Mouse (Mus musculus): ENCODE results near the gene Myadm. TPM values are rescaled to one million over a fixed set of nuclear protein-coding genes. Genes with fewer than 3 reads are reported as not detected.
"Not testable (repeated sequence)": the region's sequence is repeated elsewhere in the genome, so short reads cannot be mapped to it uniquely, and the experiment has no call there.

The Myadm gene
- polyA plus RNA-seq, 1 experiment from 2014 or later: 159 TPM

- peaks cover 58% of the 10 kb centered on the region for H3K4me1 ChIP-seq
- H3K4me2 ChIP-seq: peak overlapping the region; percentile 81
- no peaks in the 10 kb centered on the region for H3K27me3 ChIP-seq (replicated peaks)
- H3K36me3 ChIP-seq: peaks cover 35% of the 10 kb centered on the region
- peak overlapping the region; percentile 97 for H3K27ac ChIP-seq (replicated peaks)
- no peaks in the 10 kb centered on the region for H3K9me3 ChIP-seq
- H3K4me3 ChIP-seq: peak overlapping the region; percentile 67
- H3K9ac ChIP-seq: peak overlapping the region; percentile 90
- WGBS: 48% methylated on average over 3 of the region's 3 CpGs
- ATAC-seq (ENCODE audit: extremely low read depth, insufficient number of reproducible peaks, low FRiP score, low TSS enrichment): no peak
Measured at GRCm38 (mm10) chr7:3291764-3292163, 2.9 kb downstream of the Myadm start.

- Histone ChIP-seq H3K4me3 (peak overlapping the region; percentile 67), H3K36me3 (peaks cover 40% of the 10 kb centered on the region), H3K27ac (replicated peaks) (peak overlapping the region; percentile 97), H3K9ac (peak overlapping the region; percentile 90), H3K4me2 (peak overlapping the region; percentile 81), H3K4me1 (peaks cover 63% of the 10 kb centered on the region)
- not testable (repeated sequence) for H3K27me3 ChIP-seq (replicated peaks); ATAC-seq (ENCODE audit: extremely low read depth, insufficient number of reproducible peaks, low FRiP score, low TSS enrichment); H3K9me3 ChIP-seq
- WGBS: 45% methylated on average over 12 of the region's 12 CpGs
Measured at GRCm38 (mm10) chr7:3292271-3292670, 3.4 kb downstream of the Myadm start.

GRCm38 (mm10) chr7:3292791-3293190, 3.9 kb downstream of the Myadm start:
- 0% methylated on average over 14 of the region's 14 CpGs for WGBS
- H3K27me3 ChIP-seq (replicated peaks): no peaks in the 10 kb centered on the region
- H3K9ac ChIP-seq: peak overlapping the region; percentile 90
- H3K4me3 ChIP-seq: peak overlapping the region; percentile 67
- H3K36me3 ChIP-seq: peaks cover 45% of the 10 kb centered on the region
- peak; percentile 69 for ATAC-seq (ENCODE audit: extremely low read depth, insufficient number of reproducible peaks, low FRiP score, low TSS enrichment)
- H3K4me1 ChIP-seq: peaks cover 68% of the 10 kb centered on the region
- H3K4me2 ChIP-seq: peak overlapping the region; percentile 81
- no peaks in the 10 kb centered on the region for H3K9me3 ChIP-seq
- peak overlapping the region; percentile 97 for H3K27ac ChIP-seq (replicated peaks)

- peaks cover 65% of the 10 kb centered on the region for H3K36me3 ChIP-seq
- ATAC-seq (ENCODE audit: extremely low read depth, insufficient number of reproducible peaks, low FRiP score, low TSS enrichment): no peak
- no peak overlapping the region for H3K27ac ChIP-seq (replicated peaks)
- 77% methylated on average over 1 of the region's 1 CpGs for WGBS
- H3K4me1 ChIP-seq: peaks cover 77% of the 10 kb centered on the region
- H3K27me3 ChIP-seq (replicated peaks): no peaks in the 10 kb centered on the region
- H3K4me2 ChIP-seq: peak overlapping the region; percentile 1; the same call in 1 of the 2 replicates
- H3K4me3 ChIP-seq: no peak overlapping the region
- H3K9ac ChIP-seq: no peak overlapping the region
- H3K9me3 ChIP-seq: no peaks in the 10 kb centered on the region
Measured at GRCm38 (mm10) chr7:3294794-3295193, 5.9 kb downstream of the Myadm start.

- no peaks in the 10 kb centered on the region for H3K9me3 ChIP-seq
- no peak overlapping the region for H3K9ac ChIP-seq
- WGBS: 74% methylated on average over 5 of the region's 5 CpGs
- H3K4me2 ChIP-seq: peak overlapping the region; percentile 1
- ATAC-seq (ENCODE audit: extremely low read depth, insufficient number of reproducible peaks, low FRiP score, low TSS enrichment): no peak
- peaks cover 72% of the 10 kb centered on the region for H3K36me3 ChIP-seq
- no peak overlapping the region for H3K27ac ChIP-seq (replicated peaks)
- H3K4me3 ChIP-seq: no peak overlapping the region
- peaks cover 82% of the 10 kb centered on the region for H3K4me1 ChIP-seq
- H3K27me3 ChIP-seq (replicated peaks): no peaks in the 10 kb centered on the region
Measured at GRCm38 (mm10) chr7:3295321-3296110, 6.6 kb downstream of the Myadm start.

GRCm38 (mm10) chr7:3296711-3297110, 7.8 kb downstream of the Myadm start:
- peak overlapping the region; percentile 59 for H3K4me2 ChIP-seq
- no peak overlapping the region for H3K27ac ChIP-seq (replicated peaks)
- peaks cover 85% of the 10 kb centered on the region for H3K4me1 ChIP-seq
- no peak for ATAC-seq (ENCODE audit: extremely low read depth, insufficient number of reproducible peaks, low FRiP score, low TSS enrichment)
- no peak overlapping the region for H3K4me3 ChIP-seq
- WGBS: 84% methylated on average over 16 of the region's 16 CpGs
- no peaks in the 10 kb centered on the region for H3K9me3 ChIP-seq
- 0 out of 2 replicates have a peak overlapping the region, but pooled peaks have one; percentile 42 for H3K9ac ChIP-seq
- H3K36me3 ChIP-seq: peaks cover 74% of the 10 kb centered on the region
- H3K27me3 ChIP-seq (replicated peaks): no peaks in the 10 kb centered on the region

- Histone ChIP-seq H3K27ac (replicated peaks) (no peak overlapping the region), H3K4me2 (no peak overlapping the region), H3K9ac (no peak overlapping the region), H3K4me1 (peaks cover 87% of the 10 kb centered on the region), H3K9me3 (no peaks in the 10 kb centered on the region), H3K4me3 (no peak overlapping the region), H3K36me3 (peaks cover 56% of the 10 kb centered on the region), H3K27me3 (replicated peaks) (peaks cover 22% of the 10 kb centered on the region)
- no peak for ATAC-seq (ENCODE audit: extremely low read depth, insufficient number of reproducible peaks, low FRiP score, low TSS enrichment)
- 45% methylated on average over 7 of the region's 7 CpGs for WGBS
Measured at GRCm38 (mm10) chr7:3299941-3300617, 11.2 kb downstream of the Myadm start.

- no peak for ATAC-seq (ENCODE audit: extremely low read depth, insufficient number of reproducible peaks, low FRiP score, low TSS enrichment)
- H3K4me1 ChIP-seq: peaks cover 78% of the 10 kb centered on the region
Measured at GRCm38 (mm10) chr7:3300891-3301627, 12.2 kb downstream of the Myadm start.

GRCm38 (mm10) chr7:3301628-3302555, 13.0 kb downstream of the Myadm start:
- peaks cover 38% of the 10 kb centered on the region for H3K36me3 ChIP-seq

More at GRCm38 (mm10) chr7:3300891-3301627, 12.2 kb downstream of the Myadm start:
- no peak overlapping the region for H3K27ac ChIP-seq (replicated peaks)
- no peak overlapping the region; the same call in 1 of the 2 replicates for H3K9ac ChIP-seq
- H3K27me3 ChIP-seq (replicated peaks): peaks cover 32% of the 10 kb centered on the region
- no peaks in the 10 kb centered on the region for H3K9me3 ChIP-seq
- 43% methylated on average over 8 of the region's 8 CpGs for WGBS
- peak overlapping the region; percentile 87 for H3K4me2 ChIP-seq
- peaks cover 46% of the 10 kb centered on the region for H3K36me3 ChIP-seq
- no peak overlapping the region for H3K4me3 ChIP-seq

GRCm38 (mm10) chr7:3302556-3303275, 13.8 kb downstream of the Myadm start:
- H3K9me3 ChIP-seq: no peaks in the 10 kb centered on the region
- peaks cover 44% of the 10 kb centered on the region for H3K27me3 ChIP-seq (replicated peaks)
- 3% methylated on average over 16 of the region's 16 CpGs for whole genome bisulfite sequencing
- H3K4me3 ChIP-seq: peak overlapping the region; percentile 52
- H3K4me1 ChIP-seq: peaks cover 62% of the 10 kb centered on the region
- peak overlapping the region; percentile 73 for H3K9ac ChIP-seq
- peaks cover 30% of the 10 kb centered on the region for H3K36me3 ChIP-seq
- peak overlapping the region; percentile 87 for H3K4me2 ChIP-seq
- ATAC-seq (ENCODE audit: extremely low read depth, insufficient number of reproducible peaks, low FRiP score, low TSS enrichment): 0 out of 2 replicates have a peak, but pooled peaks have one; percentile 10
- peak overlapping the region; percentile 71 for H3K27ac ChIP-seq (replicated peaks)

More at GRCm38 (mm10) chr7:3301628-3302555, 13.0 kb downstream of the Myadm start:
- H3K9ac ChIP-seq: peak overlapping the region; percentile 73
- peak overlapping the region; percentile 52 for H3K4me3 ChIP-seq
- peaks cover 70% of the 10 kb centered on the region for H3K4me1 ChIP-seq
- no peaks in the 10 kb centered on the region for H3K9me3 ChIP-seq
- WGBS: 3% methylated on average over 33 of the region's 33 CpGs
- H3K27me3 ChIP-seq (replicated peaks): peaks cover 38% of the 10 kb centered on the region
- H3K27ac ChIP-seq (replicated peaks): peak overlapping the region; percentile 71
- ATAC-seq (ENCODE audit: extremely low read depth, insufficient number of reproducible peaks, low FRiP score, low TSS enrichment): peak; percentile 33; the same call in 1 of the 2 replicates
- H3K4me2 ChIP-seq: peak overlapping the region; percentile 87
